Mouse (Mus musculus): ENCODE results near the gene Gsta4.

GRCm38 (mm10) chr9:78176831-78177230 is 5.7 kb upstream of the Gsta4 start:
- TF ChIP-seq MYOG (IDR thresholded peaks at IDR 0.05; ENCODE audit: control insufficient read depth, extremely low read depth, insufficient read length), result no peak
- TF ChIP-seq USF1 (IDR thresholded peaks at IDR 0.05; ENCODE audit: low read depth), result no peak
- TF ChIP-seq CTCF (IDR thresholded peaks at IDR 0.05; ENCODE audit: control insufficient read depth, insufficient read depth, insufficient read length), result no peak
- no peak for TF ChIP-seq MYOD1 (IDR thresholded peaks at IDR 0.05; ENCODE audit: control insufficient read depth, insufficient read length, low read depth)
- no peak for TF ChIP-seq FOSL1 (IDR thresholded peaks at IDR 0.05; ENCODE audit: insufficient read depth, low read length, poor library complexity, severe bottlenecking)
- no peak for TF ChIP-seq MAX (IDR thresholded peaks at IDR 0.05)
- peak; percentile 49 for TF ChIP-seq CEBPB (IDR thresholded peaks at IDR 0.05; ENCODE audit: low read depth)
